Mouse (Mus musculus): ENCODE results near the gene Dppa1. TPM values are rescaled to one million over a fixed set of nuclear protein-coding genes. Genes with fewer than 3 reads are reported as not detected.
"Not testable (repeated sequence)": the region's sequence is repeated elsewhere in the genome, so short reads cannot be mapped to it uniquely, and the experiment has no call there.

Gene Dppa1
- polyA plus RNA-seq, 1 experiment from 2014 or later: not detected

DNA sequence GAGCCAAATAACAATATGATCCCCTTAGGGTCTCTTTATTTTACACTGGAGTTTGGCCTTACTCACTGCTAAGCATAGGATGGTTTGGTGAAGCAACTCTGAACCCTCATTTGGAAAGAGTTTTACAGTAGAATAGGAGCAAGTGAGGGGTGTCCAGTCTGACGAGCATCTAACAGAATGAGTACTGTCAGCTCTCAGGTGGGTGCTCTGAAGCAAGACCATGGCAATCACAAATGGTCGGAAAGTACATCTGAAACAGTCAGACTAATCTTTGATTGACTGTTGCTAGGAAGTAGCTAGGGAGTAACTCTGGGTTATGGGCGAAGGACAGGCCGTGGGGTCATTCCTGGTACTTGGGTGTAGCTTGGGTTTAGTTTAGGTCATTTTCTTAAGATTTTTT is 6.5 kb upstream of the Dppa1 start:
- not testable (repeated sequence) for H3K27ac ChIP-seq (ENCODE audit: low read length); H3K9me3 ChIP-seq (replicated peaks; ENCODE audit: control insufficient read depth, low read length); H3K4me2 ChIP-seq (ENCODE audit: low read depth, low read length); H3K36me3 ChIP-seq (ENCODE audit: control insufficient read depth, insufficient read depth); H3K4me3 ChIP-seq (ENCODE audit: low read depth, low read length); H3K27me3 ChIP-seq (ENCODE audit: control insufficient read depth, insufficient read depth, low read depth, low read length); H3K9ac ChIP-seq (ENCODE audit: low read depth, low read length); ATAC-seq (ENCODE audit: low read depth); H3K4me1 ChIP-seq (ENCODE audit: control insufficient read depth, low read depth, low read length)
- 55% methylated on average over 4 of the region's 4 CpGs for WGBS (ENCODE audit: insufficient replicate concordance)

DNA sequence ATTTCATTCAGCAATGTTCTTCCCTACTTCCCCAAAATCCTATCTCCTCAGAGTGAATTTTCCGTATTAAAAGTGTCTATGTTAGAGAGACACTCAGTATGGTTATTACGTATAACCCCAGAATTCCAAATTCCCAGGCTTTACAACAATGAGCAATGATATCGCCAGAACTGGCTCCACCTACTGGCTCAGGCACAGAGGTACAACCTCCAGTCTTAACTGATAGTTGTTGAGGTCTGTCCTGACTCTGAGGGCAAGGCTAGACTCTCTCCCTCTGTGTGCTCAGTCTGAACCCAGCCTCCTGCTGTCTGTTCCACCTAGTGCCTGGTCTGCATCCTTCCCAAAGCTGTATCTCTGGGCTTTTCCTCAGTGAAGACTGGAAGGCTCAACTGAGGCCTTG is 2.6 kb upstream of the Dppa1 start:
- ATAC-seq (ENCODE audit: low read depth): no peak
- Histone ChIP-seq H3K27me3 (ENCODE audit: control insufficient read depth, insufficient read depth, low read depth, low read length) (no peaks in the 10 kb centered on the region), H3K4me2 (ENCODE audit: low read depth, low read length) (no peak overlapping the region), H3K36me3 (ENCODE audit: control insufficient read depth, insufficient read depth) (no peaks in the 10 kb centered on the region), H3K27ac (ENCODE audit: low read length) (no peak overlapping the region), H3K4me3 (ENCODE audit: low read depth, low read length) (no peak overlapping the region), H3K4me1 (ENCODE audit: control insufficient read depth, low read depth, low read length) (no peaks in the 10 kb centered on the region), H3K9ac (ENCODE audit: low read depth, low read length) (no peak overlapping the region), H3K9me3 (replicated peaks; ENCODE audit: control insufficient read depth, low read length) (no peaks in the 10 kb centered on the region)
- WGBS (ENCODE audit: insufficient replicate concordance): 17% methylated on average over 3 of the region's 3 CpGs

DNA sequence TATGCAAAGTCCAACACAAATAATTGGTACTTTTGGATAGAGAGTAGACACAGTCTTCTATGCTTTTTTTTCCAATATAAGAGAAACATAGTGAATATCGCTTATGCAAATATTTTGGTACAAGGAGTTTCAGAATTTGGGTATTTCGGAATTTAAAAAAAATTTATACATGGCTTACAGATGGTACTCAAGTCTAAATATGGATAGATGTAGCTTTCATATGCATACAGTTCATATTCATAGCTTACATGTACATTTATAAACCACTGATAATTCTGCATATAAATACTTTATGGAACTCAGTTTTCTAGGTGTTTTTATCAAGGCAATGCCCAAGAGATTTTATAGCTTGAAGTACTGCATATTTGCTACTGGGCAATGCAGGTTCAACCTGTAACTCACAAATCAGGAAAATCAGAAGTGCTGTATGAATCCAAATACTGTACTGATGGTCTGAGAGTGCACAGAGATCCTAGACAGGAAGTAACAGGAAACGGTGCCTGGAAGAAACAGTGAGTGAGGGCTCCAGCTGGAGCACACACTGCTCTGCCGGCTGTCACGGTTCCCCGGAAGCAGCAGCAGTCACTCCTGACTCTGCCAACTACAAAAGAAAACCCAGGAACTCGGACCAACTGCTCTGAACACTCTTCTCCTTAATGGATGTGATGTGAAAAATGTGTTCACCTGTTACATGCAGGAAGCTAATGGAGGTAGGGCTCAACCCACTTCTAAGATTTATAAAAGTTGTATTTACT is 8.5 kb downstream of the Dppa1 start:
- Histone ChIP-seq H3K4me3 (ENCODE audit: low read depth, low read length) (no peak overlapping the region), H3K4me1 (ENCODE audit: control insufficient read depth, low read depth, low read length) (no peaks in the 10 kb centered on the region), H3K4me2 (ENCODE audit: low read depth, low read length) (no peak overlapping the region), H3K27me3 (ENCODE audit: control insufficient read depth, insufficient read depth, low read depth, low read length) (no peaks in the 10 kb centered on the region), H3K27ac (ENCODE audit: low read length) (no peak overlapping the region), H3K36me3 (ENCODE audit: control insufficient read depth, insufficient read depth) (no peaks in the 10 kb centered on the region), H3K9ac (ENCODE audit: low read depth, low read length) (no peak overlapping the region), H3K9me3 (replicated peaks; ENCODE audit: control insufficient read depth, low read length) (no peaks in the 10 kb centered on the region)
- WGBS (ENCODE audit: insufficient replicate concordance): 36% methylated on average over 7 of the region's 7 CpGs
- no peak for ATAC-seq (ENCODE audit: low read depth)

DNA sequence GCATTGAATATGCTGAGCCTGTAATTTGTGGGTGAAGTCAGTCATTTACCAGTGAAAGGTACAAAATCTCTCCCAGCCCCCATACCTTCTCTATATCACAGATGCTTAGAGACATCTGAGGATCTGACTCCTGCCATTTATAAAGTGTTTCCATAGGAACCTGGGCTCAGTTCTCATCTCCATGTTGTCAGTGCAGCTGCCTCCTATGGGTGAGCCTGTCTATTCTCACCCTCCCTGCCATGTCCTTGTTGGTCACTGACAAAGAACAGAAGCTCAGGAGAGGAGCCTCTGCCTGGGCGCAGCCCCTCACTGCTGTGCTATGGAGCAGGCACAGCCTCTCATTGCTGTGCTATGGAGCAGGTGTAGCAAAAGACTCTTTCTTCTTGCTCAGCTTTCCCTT is 9.1 kb downstream of the Dppa1 start:
- H3K27ac ChIP-seq (ENCODE audit: low read length): no peak overlapping the region
- no peaks in the 10 kb centered on the region for H3K9me3 ChIP-seq (replicated peaks; ENCODE audit: control insufficient read depth, low read length)
- H3K9ac ChIP-seq (ENCODE audit: low read depth, low read length): no peak overlapping the region
- H3K4me2 ChIP-seq (ENCODE audit: low read depth, low read length): no peak overlapping the region
- ATAC-seq (ENCODE audit: low read depth): no peak
- no peaks in the 10 kb centered on the region for H3K27me3 ChIP-seq (ENCODE audit: control insufficient read depth, insufficient read depth, low read depth, low read length)
- H3K36me3 ChIP-seq (ENCODE audit: control insufficient read depth, insufficient read depth): no peaks in the 10 kb centered on the region
- H3K4me3 ChIP-seq (ENCODE audit: low read depth, low read length): no peak overlapping the region
- H3K4me1 ChIP-seq (ENCODE audit: control insufficient read depth, low read depth, low read length): no peaks in the 10 kb centered on the region
- WGBS (ENCODE audit: insufficient replicate concordance): 71% methylated on average over 1 of the region's 1 CpGs

DNA sequence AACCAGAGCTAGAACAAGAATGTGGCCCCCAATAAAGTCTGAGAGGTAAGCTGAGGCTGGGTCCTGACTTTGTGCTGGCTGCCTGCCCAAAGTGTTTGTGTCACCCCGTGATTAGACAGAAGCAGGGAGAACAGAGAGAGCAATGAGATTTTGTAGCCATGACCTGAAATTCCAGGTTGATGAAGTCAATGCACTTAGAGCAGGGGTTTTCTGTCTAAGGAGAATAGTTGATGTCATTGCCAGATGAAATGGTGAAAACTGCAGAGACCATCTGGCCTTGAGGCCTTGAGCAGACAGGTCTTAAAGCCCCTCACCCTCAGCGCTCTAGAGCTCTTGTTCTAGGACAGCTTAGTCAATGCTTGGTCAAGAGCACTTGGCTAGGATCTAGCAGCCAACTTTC is 36.6 kb downstream of the Dppa1 start:
- whole genome bisulfite sequencing (ENCODE audit: insufficient replicate concordance): 73% methylated on average over 2 of the region's 2 CpGs
- no peak overlapping the region for H3K27ac ChIP-seq (ENCODE audit: low read length)
- no peak overlapping the region for H3K4me2 ChIP-seq (ENCODE audit: low read depth, low read length)
- H3K4me1 ChIP-seq (ENCODE audit: control insufficient read depth, low read depth, low read length): no peaks in the 10 kb centered on the region
- H3K36me3 ChIP-seq (ENCODE audit: control insufficient read depth, insufficient read depth): no peaks in the 10 kb centered on the region
- no peaks in the 10 kb centered on the region for H3K9me3 ChIP-seq (replicated peaks; ENCODE audit: control insufficient read depth, low read length)
- no peak for ATAC-seq (ENCODE audit: low read depth)
- H3K27me3 ChIP-seq (ENCODE audit: control insufficient read depth, insufficient read depth, low read depth, low read length): no peaks in the 10 kb centered on the region
- no peak overlapping the region for H3K4me3 ChIP-seq (ENCODE audit: low read depth, low read length)
- no peak overlapping the region for H3K9ac ChIP-seq (ENCODE audit: low read depth, low read length)

DNA sequence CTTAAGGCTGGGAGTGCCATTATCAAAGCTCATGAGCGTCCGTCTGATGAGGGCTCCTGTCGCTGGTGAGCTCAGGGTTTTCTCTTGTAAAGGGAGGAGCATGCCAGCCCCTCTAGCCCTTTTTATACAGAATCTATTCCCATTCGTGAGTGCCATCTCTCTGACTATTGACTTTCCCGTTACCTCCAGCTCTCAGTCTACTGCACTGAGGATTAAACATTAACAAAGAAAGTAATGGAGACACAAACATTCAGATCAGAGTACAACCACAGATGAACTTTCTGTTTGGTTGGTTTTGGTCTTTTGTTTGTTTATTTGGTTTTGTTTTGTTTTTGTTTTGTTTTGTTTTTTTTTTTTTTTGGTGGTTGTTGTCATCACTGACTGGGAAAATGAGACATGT is 46.3 kb downstream of the Dppa1 start:
- peak overlapping the region; percentile 23; the same call in 1 of the 2 replicates for H3K27ac ChIP-seq (ENCODE audit: low read length)
- no peaks in the 10 kb centered on the region; the same call in 1 of the 2 replicates for H3K4me1 ChIP-seq (ENCODE audit: control insufficient read depth, low read depth, low read length)
- H3K27me3 ChIP-seq (ENCODE audit: control insufficient read depth, insufficient read depth, low read depth, low read length): no peaks in the 10 kb centered on the region
- H3K4me2 ChIP-seq (ENCODE audit: low read depth, low read length): peak overlapping the region; percentile 10; the same call in 1 of the 2 replicates
- 57% methylated on average over 5 of the region's 5 CpGs for WGBS (ENCODE audit: insufficient replicate concordance)
- no peak overlapping the region for H3K4me3 ChIP-seq (ENCODE audit: low read depth, low read length)
- H3K9me3 ChIP-seq (replicated peaks; ENCODE audit: control insufficient read depth, low read length): no peaks in the 10 kb centered on the region
- peak; percentile 47; the same call in 1 of the 2 replicates for ATAC-seq (ENCODE audit: low read depth)
- no peak overlapping the region for H3K9ac ChIP-seq (ENCODE audit: low read depth, low read length)
- no peaks in the 10 kb centered on the region for H3K36me3 ChIP-seq (ENCODE audit: control insufficient read depth, insufficient read depth)

DNA sequence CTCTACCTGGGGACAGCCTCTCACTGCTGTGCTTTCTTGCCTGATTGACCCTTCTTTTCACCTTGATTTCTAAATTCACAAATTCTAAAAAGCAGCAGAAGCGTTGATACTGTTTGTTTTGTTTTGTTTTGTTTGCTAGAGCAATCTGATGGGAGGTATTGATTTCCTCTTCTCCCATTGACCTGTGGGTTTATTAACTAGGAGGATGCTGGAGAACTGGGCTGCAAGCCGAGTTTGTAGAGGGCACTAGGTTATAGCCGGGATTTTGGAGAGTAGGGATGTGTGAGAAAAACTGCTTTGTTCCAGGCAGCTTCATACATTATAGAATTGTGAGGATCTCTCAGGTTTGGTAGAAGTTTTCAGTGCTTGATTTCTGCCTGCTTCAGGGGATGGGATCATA is 48.6 kb downstream of the Dppa1 start:
- WGBS (ENCODE audit: insufficient replicate concordance): 44% methylated on average over 3 of the region's 3 CpGs
- no peaks in the 10 kb centered on the region for H3K27me3 ChIP-seq (ENCODE audit: control insufficient read depth, insufficient read depth, low read depth, low read length)
- peak; percentile 74 for ATAC-seq (ENCODE audit: low read depth)
- no peaks in the 10 kb centered on the region for H3K9me3 ChIP-seq (replicated peaks; ENCODE audit: control insufficient read depth, low read length)
- no peaks in the 10 kb centered on the region; the same call in 1 of the 2 replicates for H3K4me1 ChIP-seq (ENCODE audit: control insufficient read depth, low read depth, low read length)
- no peak overlapping the region for H3K4me3 ChIP-seq (ENCODE audit: low read depth, low read length)
- H3K36me3 ChIP-seq (ENCODE audit: control insufficient read depth, insufficient read depth): no peaks in the 10 kb centered on the region
- H3K9ac ChIP-seq (ENCODE audit: low read depth, low read length): no peak overlapping the region
- H3K27ac ChIP-seq (ENCODE audit: low read length): peak overlapping the region; percentile 35; the same call in 1 of the 2 replicates
- no peak overlapping the region for H3K4me2 ChIP-seq (ENCODE audit: low read depth, low read length)

DNA sequence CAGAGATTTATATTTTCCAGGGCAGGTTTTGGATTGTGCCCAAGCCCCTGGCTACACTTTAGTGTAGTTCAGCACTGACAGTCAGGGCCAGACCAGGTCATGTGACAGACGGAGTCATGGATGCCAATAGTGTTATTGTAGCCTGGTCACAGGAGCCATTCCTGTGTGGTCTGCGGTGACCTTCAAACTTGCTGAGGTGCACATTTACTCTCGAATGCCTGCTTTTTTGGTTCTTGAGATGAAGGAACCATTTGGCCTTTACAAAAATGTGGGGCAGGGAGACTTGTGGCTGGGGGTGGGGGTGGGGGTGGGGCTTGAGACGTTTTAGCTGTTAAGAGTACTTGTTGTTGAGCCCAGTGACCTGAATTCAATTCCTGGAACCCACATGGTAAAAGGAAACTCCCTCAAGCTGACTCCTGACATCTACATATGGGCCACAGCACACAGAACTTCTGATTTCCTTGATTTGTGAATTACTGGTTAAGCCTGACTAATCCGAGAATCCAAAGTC is 50.2 kb downstream of the Dppa1 start:
- Histone ChIP-seq H3K4me2 (ENCODE audit: low read depth, low read length) (no peak overlapping the region), H3K36me3 (ENCODE audit: control insufficient read depth, insufficient read depth) (no peaks in the 10 kb centered on the region), H3K4me1 (ENCODE audit: control insufficient read depth, low read depth, low read length) (no peaks in the 10 kb centered on the region; the same call in 1 of the 2 replicates), H3K9me3 (replicated peaks; ENCODE audit: control insufficient read depth, low read length) (no peaks in the 10 kb centered on the region), H3K27ac (ENCODE audit: low read length) (no peak overlapping the region), H3K4me3 (ENCODE audit: low read depth, low read length) (no peak overlapping the region), H3K9ac (ENCODE audit: low read depth, low read length) (no peak overlapping the region), H3K27me3 (ENCODE audit: control insufficient read depth, insufficient read depth, low read depth, low read length) (no peaks in the 10 kb centered on the region)
- no peak for ATAC-seq (ENCODE audit: low read depth)
- 44% methylated on average over 5 of the region's 5 CpGs for WGBS (ENCODE audit: insufficient replicate concordance)

DNA sequence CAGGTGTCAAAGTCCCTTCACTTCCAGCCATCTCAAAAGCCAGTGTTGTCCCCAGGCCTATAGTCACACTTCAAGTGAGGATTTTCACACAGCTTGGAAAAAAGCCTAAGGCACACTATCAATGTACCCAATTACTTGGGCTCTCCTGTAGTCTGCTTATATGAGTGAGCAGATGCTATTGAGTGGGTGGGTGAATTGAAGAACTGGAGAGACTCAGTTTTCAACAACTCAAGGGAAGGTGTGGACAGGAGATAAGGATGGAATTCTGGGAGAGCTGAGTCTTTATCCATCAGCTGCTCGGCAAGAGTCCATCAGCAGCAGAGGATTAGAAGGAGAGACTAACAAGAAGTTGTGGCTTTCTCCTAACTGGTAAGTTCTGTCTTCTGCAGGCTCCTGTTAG is 57.7 kb downstream of the Dppa1 start, which contains the start of gene BC053393:
Gene BC053393, plus strand, starts transcription at position 210 of the 400 bp plus-strand sequence.
- Histone ChIP-seq H3K4me1 (ENCODE audit: control insufficient read depth, low read depth, low read length) (no peaks in the 10 kb centered on the region), H3K36me3 (ENCODE audit: control insufficient read depth, insufficient read depth) (no peaks in the 10 kb centered on the region), H3K9me3 (replicated peaks; ENCODE audit: control insufficient read depth, low read length) (no peaks in the 10 kb centered on the region), H3K27me3 (ENCODE audit: control insufficient read depth, insufficient read depth, low read depth, low read length) (no peaks in the 10 kb centered on the region), H3K4me2 (ENCODE audit: low read depth, low read length) (no peak within 1 kb of the TSS), H3K4me3 (ENCODE audit: low read depth, low read length) (no peak within 1 kb of the TSS), H3K9ac (ENCODE audit: low read depth, low read length) (no peak within 1 kb of the TSS), H3K27ac (ENCODE audit: low read length) (no peak within 1 kb of the TSS)
- no peak for ATAC-seq (ENCODE audit: low read depth)
- 67% methylated on average over 1 of the region's 1 CpGs for WGBS (ENCODE audit: insufficient replicate concordance)

Data from liver, embryonic 16.5 days (tissue).